Mouse (Mus musculus) intestine, embryonic 14.5 days (tissue): ENCODE results near the gene C1qbp. TPM values are rescaled to one million over a fixed set of nuclear protein-coding genes. Genes with fewer than 3 reads are reported as not detected.

ENCODE experiments used
- ATAC-seq: fragments of 200-750 bp; cut with Nextera tagmentation; replicated peaks from 2 replicates; pipeline ENCODE4 v1.8.0; 2017; ENCODE audit warnings: low read depth, moderate number of reproducible peaks, moderate TSS enrichment, moderate library complexity; ENCODE audit not compliant: low FRiP score, low TSS enrichment
- DNase-seq: peaks from one replicate; pipeline ENCODE4 v3.0.0-alpha.2; 2018; ENCODE audit warnings: low spot score
- H3K27ac ChIP-seq: fragments of 300-500 bp; sonication (generic); 2 replicates; pipeline ENCODE4 v1.5.1; 2014; ENCODE audit warnings: low read depth, mild to moderate bottlenecking, control low read depth
- H3K27me3 ChIP-seq: fragments of 300-500 bp; sonication (generic); replicated peaks from 2 replicates; pipeline ENCODE4 v1.6.1; 2014; ENCODE audit warnings: low read length, control low read depth; ENCODE audit not compliant: control insufficient read depth, insufficient read depth
- H3K36me3 ChIP-seq: fragments of 300-500 bp; sonication (generic); 2 replicates; pipeline ENCODE4 v1.6.1; 2014; ENCODE audit warnings: low read length, control low read depth; ENCODE audit not compliant: control insufficient read depth, insufficient read depth
- H3K4me1 ChIP-seq: fragments of 300-500 bp; sonication (generic); replicated peaks from 2 replicates; pipeline ENCODE4 v1.6.1; 2014; ENCODE audit warnings: low read length, control low read depth, mixed read lengths; ENCODE audit not compliant: control insufficient read depth, insufficient read depth
- H3K4me2 ChIP-seq: fragments of 300-500 bp; sonication (generic); 2 replicates; pipeline ENCODE4 v1.6.1; 2014; ENCODE audit warnings: low read length
- H3K4me3 ChIP-seq: fragments of 300-500 bp; sonication (generic); 2 replicates; pipeline ENCODE4 v1.5.1; 2014; ENCODE audit warnings: low read depth, low read length, control low read depth, mixed read lengths
- H3K9ac ChIP-seq: fragments of 300-500 bp; sonication (generic); 2 replicates; pipeline ENCODE4 v1.6.1; 2014; ENCODE audit warnings: mild to moderate bottlenecking, low read length
- H3K9me3 ChIP-seq: fragments of 300-500 bp; sonication (generic); 2 replicates; pipeline ENCODE4 v1.6.1; 2016; ENCODE audit warnings: low read length, control low read depth; ENCODE audit not compliant: control insufficient read depth
- WGBS: fragments of 180-500 bp; shearing (Covaris S2); extraction: QIAGEN DNeasy Blood & Tissue Kit; methylation state at CpG from one replicate; pipeline ENCODE4 v1.1.7; 2014; 5-methylcytosine and 5-hydroxymethylcytosine counted together
- polyA plus RNA-seq: library from polyadenylated mRNA; unstranded; fragments of >200 nt; fragmentation: Nextera tagmentation; extraction: Ambion mirVana; gene quantifications from 2 replicates; pipeline ENCODE4 v1.2.1, GENCODE M21; 2014

The C1qbp gene
- polyA plus RNA-seq = 317 and 333 TPM in 2 replicates

DNA sequence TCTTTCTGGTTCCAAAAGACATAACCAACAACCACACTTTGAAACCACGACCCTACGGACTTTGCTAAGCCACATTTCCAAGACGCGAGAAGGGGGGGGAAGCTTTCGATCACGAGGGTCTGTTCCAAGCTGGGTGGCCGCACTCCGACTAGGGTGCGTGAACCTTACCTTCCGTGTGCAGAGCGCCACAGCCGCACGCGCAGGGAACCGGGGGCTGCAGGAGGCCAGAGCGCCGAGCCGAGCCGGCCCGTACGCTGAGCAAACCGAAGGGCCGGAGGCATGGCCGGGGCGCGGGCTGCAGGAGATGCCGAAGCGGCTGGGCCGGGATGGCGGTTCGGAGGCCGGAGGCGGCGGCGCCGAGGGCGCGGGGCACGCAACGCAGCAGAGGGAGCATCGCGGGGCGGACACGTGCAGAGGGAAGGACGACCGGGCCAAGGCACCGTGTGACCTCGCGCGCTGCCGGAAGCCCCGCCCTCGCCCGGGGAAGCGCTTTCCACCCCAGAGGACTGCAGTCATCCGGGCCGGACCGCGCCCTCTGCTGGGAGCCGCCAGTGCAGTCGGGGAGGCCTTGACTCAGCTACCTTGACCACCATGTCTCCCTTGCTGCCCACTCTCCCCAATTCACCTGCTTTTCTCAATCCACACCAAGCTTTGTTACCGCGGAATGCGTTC is at the start of gene C1qbp:
Gene C1qbp (minus strand): TSS at position 470 of the 672 bp plus-strand sequence.
- Histone ChIP-seq H3K4me1 (peaks cover 6% of the 10 kb centered on the region), H3K36me3 (peaks cover 65% of the 10 kb centered on the region), H3K9ac (peak within 1 kb of the TSS; percentile 93), H3K27me3 (no peaks in the 10 kb centered on the region), H3K27ac (peak within 1 kb of the TSS; percentile 30; the same call in 1 of the 2 replicates), H3K4me3 (peak within 1 kb of the TSS; percentile 99), H3K4me2 (peak within 1 kb of the TSS; percentile 92), H3K9me3 (no peaks in the 10 kb centered on the region)
- WGBS = under 1% methylated on average over 63 of the region's 64 CpGs
- peak; percentile 97 for DNase-seq
- ATAC-seq = peak; percentile 94

DNA sequence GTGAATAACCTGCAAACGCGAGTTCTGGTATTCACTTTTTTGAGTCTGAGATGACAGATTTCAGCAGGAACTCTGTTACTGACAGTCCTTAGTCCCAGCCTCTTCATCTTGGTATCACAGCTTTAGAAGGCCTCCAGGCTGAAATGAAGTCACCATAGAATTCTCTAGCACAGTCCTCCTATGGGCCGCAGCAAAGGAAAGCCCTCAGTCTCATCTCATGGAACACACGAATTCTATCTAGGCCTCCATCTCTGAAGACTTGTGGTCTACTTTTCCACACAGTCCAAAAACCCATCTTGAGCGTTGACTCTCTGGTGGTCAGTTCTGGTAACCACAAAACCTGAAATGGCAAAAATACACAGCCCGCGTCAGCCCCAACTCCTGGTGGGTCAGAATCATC is 49.2 kb upstream of the C1qbp start:
- Histone ChIP-seq H3K36me3 (peaks cover 7% of the 10 kb centered on the region), H3K4me1 (peaks cover 6% of the 10 kb centered on the region; the same call in 1 of the 2 replicates), H3K4me2 (peak overlapping the region; percentile 75), H3K4me3 (peak overlapping the region; percentile 62), H3K27me3 (no peaks in the 10 kb centered on the region), H3K9me3 (no peaks in the 10 kb centered on the region), H3K9ac (peak overlapping the region; percentile 64), H3K27ac (peak overlapping the region; percentile 74; the same call in 1 of the 2 replicates)
- WGBS = 62% methylated on average over 7 of the region's 7 CpGs
- no peak for ATAC-seq
- no peak for DNase-seq

DNA sequence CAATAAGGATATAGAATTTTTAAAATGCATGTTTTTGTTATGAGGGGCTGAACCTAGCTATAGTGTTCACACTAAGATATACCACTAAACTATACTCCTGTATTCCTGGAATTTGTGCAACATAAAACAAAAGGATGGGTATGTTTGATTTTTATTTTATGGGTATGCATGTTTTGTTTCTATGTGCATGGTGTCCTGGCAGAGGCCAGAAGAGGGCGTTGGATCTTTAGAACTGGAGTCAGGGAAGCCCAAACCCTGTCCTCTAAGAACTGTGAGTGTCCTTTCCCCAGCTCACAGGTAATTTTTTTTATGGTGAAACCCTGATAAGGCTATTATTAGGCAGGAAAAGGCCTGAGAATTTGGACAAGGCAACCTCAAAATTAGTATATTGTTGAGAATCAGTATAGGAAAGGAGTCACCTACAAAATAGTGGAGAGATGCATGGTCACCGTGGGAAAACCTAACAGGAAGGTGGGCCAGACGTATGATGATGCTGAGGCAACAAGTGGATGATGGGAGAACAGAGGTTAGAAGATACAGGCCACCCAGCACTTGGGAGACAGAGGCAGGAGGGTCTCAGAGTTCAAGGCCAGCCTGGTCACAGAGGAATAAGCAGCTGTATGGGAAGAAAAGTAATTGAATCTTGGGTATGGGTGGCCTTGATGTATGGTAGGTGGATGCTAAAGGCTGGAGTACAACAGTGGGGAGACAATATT is 46.7 kb upstream of the C1qbp start:
- H3K9me3 ChIP-seq = no peaks in the 10 kb centered on the region
- peaks cover 32% of the 10 kb centered on the region for H3K36me3 ChIP-seq
- no peak overlapping the region for H3K4me2 ChIP-seq
- WGBS = 69% methylated on average over 3 of the region's 3 CpGs
- H3K27ac ChIP-seq = no peak overlapping the region
- DNase-seq = no peak
- H3K4me1 ChIP-seq = peaks cover 6% of the 10 kb centered on the region; the same call in 1 of the 2 replicates
- ATAC-seq = no peak
- H3K9ac ChIP-seq = no peak overlapping the region
- H3K4me3 ChIP-seq = no peak overlapping the region
- H3K27me3 ChIP-seq = no peaks in the 10 kb centered on the region

DNA sequence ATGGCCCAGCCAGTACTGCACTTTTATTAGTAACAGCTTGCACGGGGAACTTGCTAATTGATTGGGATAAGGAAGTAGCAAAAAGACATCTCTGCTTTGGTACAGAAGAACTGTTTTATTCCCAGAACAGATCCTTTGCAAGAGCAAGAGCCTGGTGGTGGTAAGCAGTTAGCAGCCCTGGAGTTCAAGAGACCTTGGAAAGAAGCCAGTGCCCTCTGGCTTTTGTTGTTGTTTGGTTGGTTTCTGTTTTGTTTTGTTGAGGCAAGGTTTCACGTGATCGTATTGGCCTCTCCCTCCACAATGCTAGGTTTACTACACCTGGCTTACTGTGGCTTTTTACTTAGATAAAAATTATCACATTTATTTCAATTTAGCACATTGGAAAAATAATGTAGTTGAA is 45.5 kb upstream of the C1qbp start:
- Histone ChIP-seq H3K36me3 (peaks cover 41% of the 10 kb centered on the region), H3K27ac (no peak overlapping the region), H3K9me3 (no peaks in the 10 kb centered on the region), H3K27me3 (no peaks in the 10 kb centered on the region), H3K9ac (no peak overlapping the region), H3K4me2 (no peak overlapping the region), H3K4me1 (peaks cover 6% of the 10 kb centered on the region; the same call in 1 of the 2 replicates), H3K4me3 (no peak overlapping the region)
- DNase-seq (no peak), ATAC-seq (no peak)
- 81% methylated on average over 3 of the region's 3 CpGs for WGBS

DNA sequence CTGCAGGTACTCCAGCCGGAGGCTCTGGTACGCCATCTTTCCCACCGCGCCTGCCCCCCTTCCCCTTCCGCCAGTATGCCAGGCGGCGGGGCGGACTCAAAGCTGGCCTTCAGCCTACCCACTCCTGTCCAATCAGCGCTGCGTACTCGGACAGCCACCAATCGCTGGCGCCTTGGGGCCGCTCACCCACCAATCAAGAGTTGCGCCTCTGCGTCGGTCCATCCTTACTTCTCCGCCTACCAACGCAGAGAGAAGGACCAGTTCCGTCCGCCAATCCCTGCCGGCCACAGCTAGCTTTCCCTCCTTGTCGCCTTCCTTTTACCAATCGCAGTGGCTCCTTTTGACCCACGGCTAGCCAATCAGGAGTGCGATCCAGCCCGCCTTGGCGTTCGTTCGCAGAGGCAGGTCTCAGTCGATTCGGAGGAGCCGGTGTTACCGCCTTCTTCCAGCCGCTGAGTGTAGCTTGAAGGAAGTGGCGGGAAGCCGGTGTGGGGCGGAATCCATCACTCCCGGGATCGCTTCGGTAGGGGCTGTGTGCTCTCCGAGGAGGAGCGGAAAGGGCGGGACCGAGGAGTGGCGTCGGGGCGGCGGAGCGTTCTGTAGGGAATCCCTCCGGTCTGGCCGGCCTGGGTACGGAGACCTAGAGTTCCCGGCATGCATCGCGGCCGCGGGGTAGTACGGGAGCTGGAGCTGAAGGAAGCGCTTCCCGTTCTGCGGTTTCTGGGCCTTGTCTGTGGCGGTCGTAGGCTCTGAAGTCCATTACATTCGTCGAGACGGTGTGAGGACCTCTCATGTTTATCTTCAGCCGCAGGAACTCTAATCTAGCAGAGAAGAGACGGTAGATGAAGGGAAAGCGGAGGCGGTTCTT is 36.6 kb upstream of the C1qbp start, which contains the start of the genes Mis12 and Derl2:
Gene Mis12 (plus strand): TSS at position 411 of the 868 bp plus-strand sequence.
Gene Derl2 (minus strand): TSS at position 641 of the 868 bp plus-strand sequence.
- peak within 1 kb of the TSS; percentile 97 for H3K4me2 ChIP-seq
- H3K4me1 ChIP-seq = peaks cover 20% of the 10 kb centered on the region
- no peaks in the 10 kb centered on the region for H3K9me3 ChIP-seq
- peak within 1 kb of the TSS; percentile 96 for H3K27ac ChIP-seq
- H3K9ac ChIP-seq = peak within 1 kb of the TSS; percentile 80
- peak within 1 kb of the TSS; percentile 68 for H3K4me3 ChIP-seq
- H3K36me3 ChIP-seq = peaks cover 16% of the 10 kb centered on the region
- H3K27me3 ChIP-seq = no peaks in the 10 kb centered on the region
- under 1% methylated on average over 71 of the region's 71 CpGs for WGBS
- ATAC-seq (peak; percentile 100), DNase-seq (peak; percentile 97)

DNA sequence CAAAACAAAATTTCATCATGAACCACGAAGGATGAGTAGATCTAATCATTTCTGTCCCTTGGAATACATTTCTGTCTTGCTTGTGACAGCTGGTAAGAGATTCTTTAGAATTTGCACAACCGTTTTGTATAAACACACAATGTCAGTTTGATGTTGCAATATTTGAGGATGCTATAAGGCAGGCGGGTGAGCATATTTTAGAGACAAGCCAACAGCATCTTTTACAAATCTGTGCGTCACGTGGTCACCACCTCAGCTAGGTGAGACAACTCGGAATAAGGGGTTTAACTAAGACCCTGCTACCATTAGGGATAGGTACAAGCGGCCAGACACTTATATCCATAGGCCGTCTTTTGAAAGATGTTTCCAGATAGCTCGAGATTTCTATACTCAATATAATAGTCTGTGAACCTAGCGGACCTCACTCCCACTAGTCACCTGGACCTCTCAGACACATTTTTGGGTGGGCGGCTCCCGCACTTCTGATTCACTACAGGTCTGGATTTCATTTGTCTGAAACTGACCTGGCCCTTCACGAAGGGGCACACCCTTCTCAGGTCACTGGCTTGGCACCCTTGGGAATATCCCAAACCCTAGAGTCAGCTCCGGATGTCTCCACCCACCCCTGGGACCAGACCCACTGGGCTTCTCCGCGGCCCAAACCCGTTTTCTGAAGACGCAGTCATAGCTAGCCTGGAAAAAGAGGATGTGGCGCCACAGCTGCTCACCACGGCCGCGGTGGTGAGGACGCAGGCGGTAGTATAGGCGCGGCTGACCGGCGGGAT is 35.8 kb upstream of the C1qbp start:
- Histone ChIP-seq H3K9me3 (no peaks in the 10 kb centered on the region), H3K9ac (peak overlapping the region; percentile 77), H3K4me3 (peak overlapping the region; percentile 68), H3K36me3 (peaks cover 19% of the 10 kb centered on the region), H3K27me3 (no peaks in the 10 kb centered on the region), H3K4me1 (peaks cover 20% of the 10 kb centered on the region), H3K27ac (peak overlapping the region; percentile 57; the same call in 1 of the 2 replicates), H3K4me2 (peak overlapping the region; percentile 94)
- WGBS = 4% methylated on average over 28 of the region's 28 CpGs
- ATAC-seq = peak; percentile 53; the same call in 1 of the 2 replicates
- DNase-seq = no peak

DNA sequence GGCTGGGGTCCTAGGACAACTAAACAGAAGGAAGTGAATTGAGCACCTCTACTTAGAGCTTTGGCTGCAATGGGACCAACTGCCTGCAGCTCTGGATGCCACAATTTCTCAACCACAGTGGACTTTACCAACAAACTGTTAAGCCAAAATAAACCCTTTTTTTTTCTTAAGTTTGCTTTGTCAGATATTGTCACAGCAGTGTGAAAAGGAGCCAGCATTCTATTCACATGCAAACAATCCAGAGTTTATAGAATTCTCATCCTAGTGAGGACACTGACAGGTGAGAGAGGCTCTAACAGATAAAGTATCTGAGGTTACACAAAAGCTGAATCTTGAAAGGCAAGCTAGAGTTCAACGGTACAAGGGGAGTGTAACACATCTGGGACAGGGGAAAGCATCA is 34.2 kb upstream of the C1qbp start:
- Histone ChIP-seq H3K4me1 (peaks cover 20% of the 10 kb centered on the region), H3K4me3 (no peak overlapping the region), H3K9me3 (no peaks in the 10 kb centered on the region), H3K27me3 (no peaks in the 10 kb centered on the region), H3K36me3 (peaks cover 28% of the 10 kb centered on the region), H3K27ac (no peak overlapping the region), H3K4me2 (no peak overlapping the region), H3K9ac (no peak overlapping the region)
- ATAC-seq (no peak), DNase-seq (no peak)
- WGBS = 78% methylated on average over 1 of the region's 1 CpGs
